Mouse (Mus musculus): ENCODE data around the gene Gm20538. TPM values are rescaled to one million over a fixed set of nuclear protein-coding genes. Genes with fewer than 3 reads are reported as not detected.
A peak's percentile ranks its signal among the peaks of the same experiment; 100 is the strongest.

The Gm20538 gene
- total RNA-seq, 2 experiments from 2014 or later = not detected

DNA sequence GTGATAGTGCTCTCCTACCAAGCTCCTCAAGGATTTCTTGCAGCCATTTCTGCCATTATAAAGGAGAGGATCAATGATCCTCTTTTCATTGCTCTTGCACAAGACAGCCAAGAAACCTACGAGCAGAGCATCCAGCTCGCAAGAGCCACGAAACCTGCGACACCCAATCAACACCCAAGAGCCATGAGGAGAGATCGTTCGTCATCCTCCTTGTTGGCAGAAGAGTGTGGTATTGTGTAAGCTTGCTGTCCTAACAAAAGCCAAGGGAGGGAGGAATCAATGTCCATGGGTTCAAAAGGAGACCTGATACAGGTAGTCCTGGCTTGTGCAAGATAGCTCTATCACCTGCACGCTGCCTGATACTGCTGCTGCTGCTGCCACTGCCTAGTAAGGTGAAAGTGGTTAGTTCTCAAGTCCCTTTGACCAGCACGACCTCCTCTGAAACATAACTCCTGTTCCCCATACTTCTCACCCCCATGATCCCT lies 9.9 kb downstream of the Gm20538 start:
- intact Hi-C loops (cut with DNase I) = loop anchor here (5.0 kb wide), 1 partner anchor 170 kb away; no protein-coding TSS in a partner anchor

DNA sequence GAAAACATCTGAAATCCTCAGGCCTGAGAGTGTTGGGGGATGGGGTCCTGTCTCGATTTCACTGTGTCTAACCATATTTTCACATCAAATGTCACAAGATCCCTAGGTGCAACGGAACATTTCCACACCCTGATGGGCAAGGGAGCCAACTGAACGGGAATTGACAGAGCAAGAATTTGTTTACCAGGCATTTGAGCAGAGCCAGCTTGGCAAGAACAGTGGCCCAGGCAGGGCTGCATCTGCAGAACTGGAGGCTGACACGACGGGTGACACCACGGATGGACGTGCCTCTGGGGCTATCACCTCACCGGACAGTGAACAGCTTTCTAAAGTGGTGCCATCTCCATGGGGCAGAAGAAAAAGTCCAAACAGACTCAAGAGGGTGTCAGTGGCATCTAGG lies 15.2 kb downstream of the Gm20538 start:
- intact Hi-C loops (cut with DNase I) = no loop called here
- peak in 1 of 2 experiments; percentile 24 for DNase-seq

More for the DNA sequence above, 9.9 kb downstream of the Gm20538 start:
- no peak for DNase-seq

DNA sequence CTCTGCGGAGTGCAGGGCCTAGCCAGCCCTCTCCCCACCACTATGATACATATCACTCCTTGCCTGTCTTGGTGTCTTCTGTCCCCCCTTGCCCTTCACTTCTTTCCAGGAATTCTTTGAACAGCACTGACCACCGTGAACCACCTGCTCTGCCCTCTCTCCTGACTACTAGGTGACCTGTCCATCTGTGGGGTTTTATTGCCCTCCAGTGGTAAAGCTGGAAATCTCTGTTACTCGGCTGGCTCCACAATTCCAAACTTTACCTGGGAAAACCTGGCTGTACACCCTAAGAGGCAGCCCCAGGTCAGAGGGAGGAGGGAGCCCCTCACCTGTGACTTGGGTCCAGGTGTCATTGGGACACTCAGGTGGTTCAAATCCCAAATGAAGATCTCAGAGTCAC lies 17.3 kb downstream of the Gm20538 start:
- no peak for DNase-seq
- intact Hi-C loops (cut with DNase I) = no loop called here

DNA sequence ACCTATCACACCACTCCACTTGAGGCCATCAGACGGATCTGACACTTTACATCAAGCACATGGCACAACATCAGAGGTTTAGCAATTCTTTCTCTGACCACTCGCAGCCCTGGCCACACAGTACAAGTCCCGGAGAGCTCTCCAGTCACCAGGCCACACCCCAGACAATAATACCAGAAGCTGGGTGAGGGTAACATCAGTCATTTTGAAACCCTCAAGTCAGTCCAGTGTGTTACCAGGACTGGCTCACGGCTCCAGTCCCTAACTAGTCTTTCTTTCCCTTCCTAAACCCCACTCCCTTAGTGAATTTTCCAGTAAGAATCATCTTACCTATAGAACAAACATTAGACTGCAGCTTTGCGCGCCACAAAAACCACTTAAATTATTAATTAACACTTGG lies 22.6 kb downstream of the Gm20538 start:
- intact Hi-C loops (cut with DNase I) = loop anchor here (5.0 kb wide), 1 partner anchor 53 kb away; no protein-coding TSS in a partner anchor

DNA sequence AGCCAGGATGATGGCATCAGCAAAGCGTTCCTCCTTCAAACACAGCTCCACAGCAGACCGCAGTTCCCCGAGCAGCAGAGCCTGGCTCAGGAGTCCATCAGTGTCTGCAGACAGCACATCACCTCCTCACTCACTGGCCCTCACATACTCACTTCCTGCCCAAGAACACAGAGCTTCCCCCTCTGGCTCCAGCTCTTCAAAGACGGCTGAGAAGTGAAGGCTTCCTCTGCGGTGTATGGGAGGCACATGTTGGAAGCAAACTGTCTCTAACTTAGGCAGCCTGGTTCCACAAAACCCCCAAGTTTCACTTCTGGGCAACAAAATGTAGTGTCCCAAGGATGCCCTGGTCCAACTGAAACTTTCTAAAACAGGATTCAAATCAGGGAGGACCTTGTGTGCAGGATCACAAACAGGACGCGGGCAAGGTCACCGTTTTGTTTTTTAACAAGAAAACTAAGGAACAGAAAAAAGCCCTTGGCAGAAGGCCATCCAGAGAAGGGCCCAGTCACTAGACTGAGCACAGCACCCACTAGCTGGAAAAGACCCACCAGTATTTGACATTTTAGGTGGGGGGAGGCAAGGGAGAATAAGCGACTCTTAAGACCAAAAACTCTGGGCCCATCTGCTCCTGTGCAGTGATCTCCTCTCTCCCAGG lies 27.0 kb downstream of the Gm20538 start:
- intact Hi-C loops (cut with DNase I) = no loop called here
- no peak for DNase-seq

More for the DNA sequence above, 22.6 kb downstream of the Gm20538 start:
- DNase-seq = no peak

DNA sequence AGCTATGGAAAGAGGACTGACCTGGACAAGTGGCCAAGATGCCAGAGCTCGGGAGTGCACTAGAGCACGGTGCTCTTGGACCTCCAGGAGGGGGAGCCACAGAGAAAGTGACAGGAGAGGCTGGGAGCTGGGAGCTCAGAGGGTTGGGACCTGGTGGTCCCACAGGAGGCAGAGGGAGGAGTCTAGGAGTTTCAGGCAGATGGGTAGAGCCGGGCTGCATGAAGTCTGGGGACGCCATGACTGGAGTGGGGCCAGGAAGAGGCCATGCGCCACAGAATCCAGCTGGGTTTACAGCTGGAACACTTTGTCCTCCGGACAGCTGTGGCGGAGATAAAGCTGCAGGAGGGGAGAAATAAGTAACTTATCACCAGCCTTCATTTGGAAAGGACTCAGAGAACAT lies 33.5 kb downstream of the Gm20538 start:
- DNase-seq = peak in 1 of 2 experiments; percentile 33
- intact Hi-C loops (cut with DNase I) = no loop called here

DNA sequence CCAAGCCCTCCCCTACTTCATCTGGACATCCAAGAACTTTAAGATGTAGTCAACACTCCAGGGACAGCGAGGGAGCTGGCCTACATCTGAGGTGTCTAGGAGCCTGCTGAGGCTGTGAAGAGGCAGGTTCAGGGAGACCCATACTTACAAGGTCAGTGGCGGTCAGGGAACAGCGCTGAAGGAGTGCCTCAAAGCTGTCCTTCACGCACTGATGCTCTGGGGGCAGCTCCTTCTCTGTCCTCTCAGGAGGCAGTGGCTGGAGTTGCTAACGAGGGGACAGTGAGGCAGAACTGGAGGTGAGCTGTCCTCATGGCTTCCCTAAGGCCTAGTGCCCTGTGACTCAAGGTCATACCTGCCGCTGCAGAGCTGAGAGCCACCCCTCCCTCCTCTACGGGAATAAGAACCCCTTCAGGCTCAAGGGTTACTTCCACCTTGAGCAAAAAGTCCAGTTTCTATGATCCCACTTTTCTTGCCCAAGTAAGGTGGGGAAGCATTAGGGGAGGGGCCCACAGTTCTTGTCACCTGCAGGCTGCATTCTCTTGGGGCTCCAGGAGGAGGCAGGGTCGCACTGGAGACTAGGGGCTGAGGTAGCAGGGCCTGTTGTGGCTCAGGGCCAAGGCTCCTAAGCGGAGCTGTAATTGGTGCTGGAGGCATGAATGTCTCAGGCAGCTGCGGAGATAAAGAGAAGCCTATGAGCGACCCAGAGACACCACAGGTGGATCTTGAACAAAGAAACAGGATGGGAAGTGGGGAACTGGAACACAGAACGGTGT lies 34.4 kb downstream of the Gm20538 start:
- no peak for DNase-seq
- intact Hi-C loops (cut with DNase I) = no loop called here

DNA sequence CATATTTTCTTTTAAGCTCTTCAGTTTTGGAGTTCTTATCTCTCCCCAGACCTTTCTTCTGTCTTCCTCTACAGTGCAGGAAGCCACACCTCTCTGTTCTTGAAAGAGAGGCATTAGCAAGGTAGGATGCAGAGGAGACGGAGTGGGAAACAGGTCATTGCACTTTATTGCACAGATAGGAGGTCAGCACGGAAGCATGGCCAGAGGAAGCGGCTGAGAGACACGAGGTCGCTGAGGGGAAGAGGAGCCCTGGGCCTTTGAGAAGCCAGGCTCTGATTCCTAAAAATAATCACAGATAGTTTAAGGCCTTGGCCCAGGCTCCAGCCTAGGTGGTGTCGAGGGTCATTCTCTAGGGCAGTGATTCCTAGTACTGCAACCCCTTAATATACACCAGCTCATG lies 36.9 kb downstream of the Gm20538 start:
- DNase-seq = no peak
- intact Hi-C loops (cut with DNase I) = no loop called here

DNA sequence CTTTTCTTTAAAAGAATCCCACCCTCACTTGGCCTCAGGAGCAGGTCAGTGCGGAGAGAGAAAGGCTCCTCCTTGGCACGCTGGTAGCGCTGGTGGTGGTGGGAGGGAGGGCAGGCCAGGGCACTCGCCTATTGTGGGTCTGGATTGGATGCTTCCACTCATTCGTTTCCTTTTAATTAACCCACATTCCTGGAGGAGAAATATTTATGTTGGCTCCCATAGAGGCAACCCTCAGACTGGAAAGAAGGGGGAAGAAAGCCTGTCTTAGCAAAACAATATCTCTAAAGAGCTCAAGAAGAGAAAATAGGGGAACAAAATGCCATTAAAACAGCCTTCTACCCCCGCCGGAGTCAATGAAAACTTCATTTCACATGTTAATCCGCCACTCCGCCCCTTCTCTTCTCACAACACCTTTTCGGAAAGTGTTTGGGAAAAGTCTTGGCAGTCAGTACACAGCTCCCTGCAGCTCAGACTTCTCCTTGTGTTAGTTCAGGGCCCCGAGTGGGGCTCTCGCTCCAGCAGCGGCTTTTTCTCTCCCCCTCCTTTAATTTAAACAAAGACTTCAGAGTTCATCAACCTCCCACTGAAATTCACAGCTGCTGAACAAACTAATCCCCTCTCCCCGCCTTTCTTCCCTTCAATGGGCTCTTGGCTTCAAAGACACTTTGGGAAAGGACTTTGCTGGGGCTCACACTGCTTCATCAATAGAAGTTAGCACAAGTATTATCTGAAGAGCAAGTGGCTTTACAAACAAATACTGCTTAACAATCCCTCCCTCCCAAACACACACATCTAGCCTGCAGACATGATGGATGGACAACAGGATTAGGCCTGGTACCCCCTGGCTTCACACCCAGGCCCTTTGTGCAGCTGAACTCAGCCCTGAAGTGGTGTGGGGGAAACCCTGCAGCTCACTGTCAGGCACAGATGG lies 37.8 kb downstream of the Gm20538 start:
- DNase-seq = no peak
- intact Hi-C loops (cut with DNase I) = no loop called here

DNA sequence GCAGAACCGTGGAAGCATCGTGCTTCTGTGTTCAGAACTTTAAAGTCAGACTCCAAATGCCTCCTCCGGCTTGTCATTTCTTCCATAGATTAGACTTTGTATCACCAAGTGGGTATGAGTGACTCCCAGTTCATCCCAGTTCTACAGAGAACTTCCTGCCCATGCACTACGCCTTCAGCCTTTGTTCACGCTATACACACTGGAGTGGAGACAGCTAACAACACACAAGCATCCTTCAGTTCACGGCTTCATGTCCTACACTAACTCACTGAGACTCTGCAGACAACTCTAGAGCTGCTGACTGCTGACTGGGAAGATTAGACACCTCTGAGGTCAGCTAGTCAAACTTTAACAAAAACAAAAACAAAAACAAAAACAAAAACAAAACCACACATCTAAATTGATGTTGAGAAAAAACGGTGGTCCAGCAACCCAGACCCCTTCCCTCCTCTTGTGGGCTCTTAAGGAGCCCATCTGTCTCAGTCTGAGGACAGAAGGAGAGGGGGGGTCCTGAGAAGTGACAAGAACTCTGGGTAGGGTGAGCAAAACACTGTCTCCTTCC lies 38.6 kb downstream of the Gm20538 start:
- no peak for DNase-seq
- intact Hi-C loops (cut with DNase I) = no loop called here

DNA sequence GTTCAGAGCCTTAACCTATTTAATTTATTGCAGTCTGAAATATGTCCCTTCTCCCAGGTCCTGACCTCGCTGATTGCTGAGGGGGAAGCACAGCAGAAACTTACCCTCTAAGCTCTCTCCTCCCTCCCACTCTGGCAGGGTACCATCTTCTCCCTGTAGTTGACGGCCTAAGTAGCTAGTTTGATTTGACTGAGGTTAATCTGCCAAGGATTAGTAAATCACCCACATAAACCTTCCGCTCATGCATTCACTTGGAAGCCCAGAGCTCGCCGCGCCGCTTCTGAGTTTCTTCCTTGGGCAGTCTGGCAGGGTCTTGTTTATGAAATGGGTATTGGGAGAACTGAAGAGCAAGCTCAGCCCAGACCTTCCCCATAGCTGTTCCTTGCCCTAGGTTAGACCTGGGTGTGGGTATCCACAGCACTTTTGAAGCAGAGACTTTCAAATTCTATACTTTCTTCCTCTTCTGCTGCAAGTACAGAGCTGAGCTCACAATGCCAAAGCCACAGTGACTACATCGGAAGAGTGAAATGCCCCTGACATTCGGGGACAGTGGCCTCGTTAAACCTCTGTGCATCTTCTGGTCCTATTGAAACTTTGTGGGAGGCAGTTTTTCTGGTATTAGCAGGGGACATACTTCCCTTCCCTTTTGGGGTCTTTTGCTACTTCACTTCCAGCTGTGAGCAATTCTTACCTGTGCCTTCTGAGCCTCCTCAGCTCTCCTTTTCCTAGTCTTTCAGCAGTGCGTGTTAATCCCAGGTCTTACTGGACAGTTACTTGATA lies 39.4 kb downstream of the Gm20538 start:
- intact Hi-C loops (cut with DNase I) = no loop called here
- DNase-seq = no peak

DNA sequence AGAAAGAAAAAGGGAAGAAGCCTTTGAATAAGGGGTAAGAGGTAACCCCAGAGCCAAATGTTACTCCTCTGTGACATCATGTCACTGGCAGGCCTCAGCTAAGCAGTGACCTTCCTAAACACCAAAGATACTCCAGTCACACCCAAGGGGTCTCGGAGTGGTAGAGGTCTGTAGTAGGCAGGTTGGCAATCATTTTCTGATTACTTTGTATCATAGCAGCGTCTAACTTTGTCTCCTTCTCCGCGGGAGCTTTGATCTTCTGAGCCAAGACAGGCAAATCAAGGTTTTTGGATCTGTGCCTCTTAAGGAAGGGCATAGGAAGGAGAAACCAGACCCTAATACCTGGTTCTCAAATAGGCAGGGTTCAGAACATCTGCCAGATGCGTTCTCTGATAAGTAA lies 40.0 kb downstream of the Gm20538 start:
- intact Hi-C loops (cut with DNase I) = no loop called here
- no peak for DNase-seq

DNA sequence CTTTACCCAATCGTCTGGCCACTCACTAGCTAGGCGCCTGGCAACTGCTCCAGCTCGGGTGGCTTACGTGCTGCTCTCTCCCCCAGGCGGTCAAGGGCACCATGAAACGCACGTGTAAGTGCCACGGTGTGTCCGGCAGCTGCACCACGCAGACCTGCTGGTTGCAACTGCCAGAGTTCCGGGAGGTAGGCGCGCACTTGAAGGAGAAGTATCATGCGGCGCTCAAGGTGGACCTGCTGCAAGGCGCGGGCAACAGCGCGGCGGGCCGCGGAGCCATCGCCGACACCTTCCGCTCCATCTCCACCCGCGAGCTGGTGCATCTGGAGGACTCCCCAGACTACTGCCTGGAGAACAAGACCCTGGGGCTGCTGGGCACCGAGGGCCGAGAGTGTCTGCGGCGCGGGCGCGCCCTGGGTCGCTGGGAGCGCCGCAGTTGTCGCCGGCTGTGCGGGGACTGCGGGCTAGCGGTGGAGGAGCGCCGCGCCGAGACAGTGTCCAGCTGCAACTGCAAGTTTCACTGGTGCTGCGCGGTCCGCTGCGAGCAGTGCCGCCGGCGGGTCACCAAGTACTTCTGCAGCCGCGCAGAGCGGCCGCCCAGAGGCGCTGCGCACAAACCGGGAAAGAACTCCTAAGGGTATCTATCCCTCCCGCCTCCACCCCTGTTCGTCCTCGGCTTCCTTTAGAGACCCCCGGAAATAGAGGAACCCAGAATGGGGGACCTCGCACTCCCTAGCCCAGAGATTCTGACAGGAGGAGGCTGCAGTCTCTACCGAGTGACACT lies 41.0 kb downstream of the Gm20538 start:
- no peak for DNase-seq
- intact Hi-C loops (cut with DNase I) = no loop called here

DNA sequence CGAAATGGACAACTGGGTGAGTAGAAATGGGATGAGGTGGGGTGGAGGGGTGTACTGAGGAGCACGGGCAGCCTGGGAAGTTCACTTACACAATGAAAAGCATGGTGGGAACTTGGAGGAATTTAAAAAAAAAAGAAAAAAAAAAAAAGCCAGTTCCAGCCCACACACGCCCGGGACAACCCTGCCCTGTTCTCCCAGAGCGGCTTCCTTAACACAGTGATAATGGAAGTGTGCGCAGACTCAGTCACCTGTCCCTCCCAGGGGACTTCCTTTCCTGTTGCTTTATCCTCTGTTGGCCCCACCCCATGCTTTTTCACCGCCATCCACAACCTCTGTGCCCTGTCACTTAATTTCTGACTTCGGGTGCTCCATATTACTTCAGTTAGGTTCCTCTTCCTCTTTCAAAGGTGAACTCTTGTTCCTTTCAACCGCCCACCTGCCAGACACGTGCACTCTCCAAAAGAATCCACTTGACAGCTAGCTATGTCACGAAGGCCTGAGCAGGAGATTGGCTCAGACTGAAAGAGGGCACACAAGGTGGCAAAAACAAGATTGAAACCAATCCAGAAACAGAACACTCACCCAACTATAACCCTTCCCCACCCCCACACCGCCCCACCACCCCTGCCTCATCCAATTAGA lies 42.0 kb downstream of the Gm20538 start:
- intact Hi-C loops (cut with DNase I) = no loop called here
- DNase-seq = no peak

DNA sequence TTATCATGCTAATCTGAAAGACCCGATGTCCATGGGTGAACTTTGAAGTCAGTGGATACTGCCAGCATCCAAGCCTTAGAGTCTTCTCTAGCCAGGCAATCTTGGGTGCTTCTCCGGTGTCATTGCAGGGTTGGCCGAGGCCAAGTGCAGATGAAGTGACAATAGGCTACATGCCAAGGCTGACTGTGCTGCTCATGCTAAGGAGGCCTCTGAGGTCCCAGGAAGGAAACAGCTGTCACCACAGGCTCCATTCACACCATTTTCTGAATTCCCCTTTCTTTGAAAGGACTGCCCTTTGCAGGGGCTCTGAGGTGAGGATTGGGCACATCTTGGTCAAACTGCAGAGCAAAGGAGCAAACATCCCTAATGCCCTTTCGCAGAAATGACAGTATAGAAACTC lies 49.9 kb downstream of the Gm20538 start:
- no peak for DNase-seq
- intact Hi-C loops (cut with DNase I) = no loop called here

DNA sequence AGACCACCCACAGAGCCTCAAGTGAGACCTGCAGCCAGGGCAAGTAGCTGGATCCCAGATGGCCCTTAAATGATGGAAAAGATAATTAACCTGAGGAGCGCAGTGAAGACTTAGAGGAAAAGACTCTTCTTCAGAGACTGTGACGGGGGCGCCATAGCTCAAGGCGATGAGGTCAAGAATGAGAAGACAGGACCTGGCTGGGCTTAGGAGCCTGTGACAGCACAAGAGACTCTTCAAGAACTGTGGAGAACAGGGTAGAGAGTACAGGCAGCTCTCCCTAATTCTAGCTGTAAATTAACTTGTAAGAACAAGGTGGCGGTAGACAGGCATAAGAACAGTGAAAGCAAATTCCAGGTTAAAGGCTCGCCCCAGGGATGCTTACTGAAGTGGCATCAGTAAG lies 50.7 kb downstream of the Gm20538 start:
- no peak for DNase-seq
- intact Hi-C loops (cut with DNase I) = no loop called here

DNA sequence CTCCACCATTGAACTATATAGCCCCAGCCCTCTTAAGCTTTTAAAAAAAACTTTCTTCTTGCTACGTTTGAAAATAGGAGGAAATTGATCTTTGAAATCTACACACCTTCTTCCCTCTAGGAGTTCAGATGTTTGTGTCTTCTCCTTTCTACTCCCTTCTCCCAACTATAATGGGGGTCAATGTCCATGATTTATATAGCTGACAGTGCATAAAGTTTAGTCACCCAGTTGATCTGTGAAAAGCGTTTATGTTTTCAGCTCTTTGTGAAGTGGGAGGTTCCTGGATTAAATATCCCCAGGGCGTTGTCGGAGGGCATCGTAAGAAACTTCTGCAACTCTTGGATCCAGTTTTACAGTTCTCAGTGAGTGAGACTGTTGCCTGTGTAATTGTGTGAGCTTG lies 52.4 kb downstream of the Gm20538 start:
- intact Hi-C loops (cut with DNase I) = no loop called here
- DNase-seq = no peak

DNA sequence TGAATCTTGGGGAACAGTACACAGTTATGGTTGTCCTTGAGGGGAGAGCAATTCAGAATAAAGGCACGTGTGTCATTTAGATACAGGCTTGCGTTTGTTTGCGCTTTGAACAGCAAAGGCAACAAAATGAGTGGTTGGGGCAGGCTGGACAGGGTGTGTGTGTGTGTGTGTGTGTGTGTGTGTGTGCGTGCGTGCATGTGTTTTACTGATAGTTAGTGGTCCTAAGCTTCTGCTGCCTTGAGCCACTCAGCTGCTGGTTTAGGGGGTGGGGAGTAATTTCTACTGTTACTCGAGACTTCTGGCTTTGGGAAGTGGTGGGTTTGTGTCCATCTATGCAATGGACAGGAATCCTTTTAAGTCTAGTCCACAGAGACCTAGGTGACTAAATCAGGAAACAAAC lies 53.7 kb downstream of the Gm20538 start:
- intact Hi-C loops (cut with DNase I) = no loop called here

DNA sequence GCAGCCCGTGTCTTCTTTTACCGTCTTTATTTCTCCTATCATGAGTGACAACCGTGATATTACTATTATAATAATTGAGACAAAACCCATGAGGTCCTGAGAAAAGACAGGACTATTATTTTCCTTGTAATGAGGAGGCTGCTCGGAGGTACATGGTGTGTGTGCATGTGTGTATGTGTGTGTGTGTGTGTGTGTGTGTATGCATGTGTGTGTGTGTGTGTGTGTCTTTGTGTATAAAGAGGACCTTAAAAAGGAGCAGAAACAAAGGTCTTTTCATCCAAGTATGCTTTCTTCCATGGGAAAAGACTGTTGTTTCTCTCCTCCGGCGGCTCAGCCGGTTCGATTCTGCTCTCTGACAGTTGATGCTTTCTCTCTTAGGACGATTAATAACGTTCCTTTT lies 55.7 kb downstream of the Gm20538 start:
- no peak for DNase-seq

More for the DNA sequence above, 53.7 kb downstream of the Gm20538 start:
- DNase-seq = no peak

More for the DNA sequence above, 55.7 kb downstream of the Gm20538 start:
- intact Hi-C loops (cut with DNase I) = no loop called here
